Mouse (Mus musculus) naive thymus-derived CD4-positive, alpha-beta T cell, adult 5 months (primary cell): ENCODE data around the gene Rasgef1a. TPM values are rescaled to one million over a fixed set of nuclear protein-coding genes. Genes with fewer than 3 reads are reported as not detected.

Experiments used
- polyA plus RNA-seq: library from polyadenylated mRNA; unstranded; fragments of 100-300 nt; shearing (Covaris generic); gene quantifications from one replicate; pipeline ENCODE4 v1.2.1, GENCODE M21; 2017

Gene Rasgef1a
- 0.76 TPM for polyA plus RNA-seq

DNA sequence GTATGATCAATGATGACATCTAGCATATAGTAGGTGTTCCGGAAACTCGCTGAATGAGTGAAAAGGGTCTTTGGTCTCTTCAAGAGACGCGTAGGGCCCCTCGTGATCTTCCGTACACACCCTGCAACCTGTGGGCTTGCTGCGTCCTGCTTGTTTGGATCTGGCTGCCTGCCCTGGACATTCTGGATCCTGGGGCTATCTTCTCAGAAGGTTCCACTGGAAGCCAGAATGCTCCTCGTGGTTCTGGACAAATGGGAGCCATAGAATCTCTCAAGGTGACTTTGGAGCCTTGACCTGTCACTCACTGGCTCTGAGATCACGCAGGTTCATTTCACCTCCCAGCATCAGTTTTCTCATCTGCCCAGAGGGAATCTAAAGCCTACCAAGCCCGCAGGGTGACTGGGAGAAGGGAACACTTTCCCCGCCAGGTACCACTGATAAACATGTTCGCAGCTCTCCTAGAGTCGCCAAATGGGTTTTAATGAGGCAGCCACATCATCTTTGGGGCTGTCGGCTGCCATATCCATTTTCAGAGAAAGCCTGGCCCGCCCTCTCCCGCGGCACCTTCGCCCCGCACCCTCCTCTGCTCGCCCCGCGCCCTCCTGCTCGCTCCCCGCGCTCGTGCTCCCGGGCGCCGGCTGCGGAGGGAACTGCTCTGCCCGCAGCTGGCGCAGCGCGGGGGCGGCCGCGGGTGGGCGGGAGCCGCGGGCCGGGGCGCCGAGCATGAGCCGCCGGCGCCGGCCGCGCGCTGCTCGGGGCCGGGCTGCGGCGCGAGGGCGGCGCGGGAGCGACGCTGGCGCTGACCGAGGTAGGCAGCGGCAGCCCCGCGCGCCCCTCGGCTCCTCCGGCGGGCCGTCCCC is at the start of gene Rasgef1a:
Gene Rasgef1a (plus strand): TSS at position 683 of the 860 bp plus-strand sequence.

DNA sequence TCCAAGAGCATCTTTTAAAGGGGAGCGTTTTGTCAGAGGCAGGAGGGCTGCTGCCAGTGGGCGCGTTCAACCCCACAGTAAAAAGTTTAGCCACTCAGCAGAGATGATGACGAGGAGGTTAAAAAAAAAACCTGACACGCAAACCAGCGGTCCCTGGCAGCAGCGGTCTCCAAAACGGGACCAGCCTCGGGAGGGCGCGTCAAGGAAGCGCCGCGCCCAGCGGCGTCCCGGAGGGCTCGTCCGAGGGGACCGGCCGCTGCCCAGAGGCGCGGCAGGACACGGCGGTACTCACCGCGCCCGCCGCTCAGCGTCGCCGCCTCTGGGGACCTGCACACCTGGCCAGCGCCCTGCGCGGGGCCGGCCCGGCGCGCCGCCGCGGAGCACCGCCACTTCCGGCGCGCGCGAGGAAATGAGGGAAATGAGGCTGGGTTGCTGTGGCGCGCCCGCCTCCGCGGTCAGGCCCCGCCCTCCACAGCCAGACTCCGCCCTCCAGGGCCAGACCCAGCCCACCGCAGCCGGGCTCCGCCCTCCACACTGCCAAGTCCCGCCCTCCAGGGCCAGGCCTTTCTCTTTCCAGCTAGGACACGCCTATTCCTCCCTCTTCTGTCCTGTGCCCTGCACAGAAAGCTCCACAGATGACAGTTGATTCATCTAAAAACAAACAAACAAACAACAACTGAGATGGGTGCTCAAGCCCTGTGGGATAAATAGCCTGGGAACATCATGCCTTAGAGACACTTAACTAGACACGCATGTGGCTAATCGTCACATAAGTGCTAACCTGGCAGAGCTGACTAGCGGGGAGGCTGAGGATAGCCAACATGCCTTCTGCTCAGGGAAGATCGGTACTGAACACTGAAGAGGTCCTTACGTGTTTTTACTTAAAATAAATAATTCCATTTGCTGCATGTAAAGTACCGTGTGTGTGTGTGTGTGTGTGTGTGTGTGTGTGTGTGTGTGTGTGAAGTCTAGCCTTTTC is 127.8 kb downstream of the Rasgef1a start, which contains the start of gene Csgalnact2:
Gene Csgalnact2 (minus strand): TSS at position 410 of the 979 bp plus-strand sequence.

Other genes starting within 250 kb of the Rasgef1a start
- gene Zfp637, start 170.3 kb upstream of the Rasgef1a start, polyA plus RNA-seq: 13.1 TPM
- 1.5 TPM for gene Zfp239, start 149.3 kb upstream of the Rasgef1a start, polyA plus RNA-seq
- 1,378 TPM for gene Hnrnpf, start 111.1 kb upstream of the Rasgef1a start, polyA plus RNA-seq
- 1.2 TPM for gene Fxyd4, start 73.7 kb upstream of the Rasgef1a start, polyA plus RNA-seq
- gene Csgalnact2, start 127.7 kb downstream of the Rasgef1a start, polyA plus RNA-seq: 18.8 TPM
- not detected for gene Ret, start 186.3 kb downstream of the Rasgef1a start, polyA plus RNA-seq